Mouse (Mus musculus) liver, embryonic 12.5 days (tissue): ENCODE results near the gene Ap5s1. TPM values are rescaled to one million over a fixed set of nuclear protein-coding genes. Genes with fewer than 3 reads are reported as not detected.

Experiments used
- ATAC-seq: fragments of 200-750 bp; cut with Nextera tagmentation; 2 replicates; pipeline ENCODE4 v1.8.0; 2017; ENCODE audit warnings: moderate number of reproducible peaks, mild to moderate bottlenecking, moderate library complexity
- H3K27ac ChIP-seq: fragments of 300-500 bp; sonication (generic); 2 replicates; pipeline ENCODE4 v1.5.1; 2016; ENCODE audit warnings: mild to moderate bottlenecking
- H3K27me3 ChIP-seq: fragments of 300-500 bp; sonication (generic); replicated peaks from 2 replicates; pipeline ENCODE4 v1.6.1; 2016; ENCODE audit warnings: mild to moderate bottlenecking, moderate library complexity
- H3K36me3 ChIP-seq: fragments of 300-500 bp; sonication (generic); 2 replicates; pipeline ENCODE4 v1.6.1; 2016; ENCODE audit warnings: mild to moderate bottlenecking, moderate library complexity
- H3K4me1 ChIP-seq: fragments of 300-500 bp; sonication (generic); 2 replicates; pipeline ENCODE4 v1.6.1; 2016
- H3K4me2 ChIP-seq: fragments of 300-500 bp; sonication (generic); 2 replicates; pipeline ENCODE4 v1.6.1; 2016; ENCODE audit warnings: mild to moderate bottlenecking, moderate library complexity
- H3K4me3 ChIP-seq: fragments of 300-500 bp; sonication (generic); 2 replicates; pipeline ENCODE4 v1.5.1; 2016; ENCODE audit warnings: mild to moderate bottlenecking, moderate library complexity
- H3K9ac ChIP-seq: fragments of 300-500 bp; sonication (generic); 2 replicates; pipeline ENCODE4 v1.6.1; 2016; ENCODE audit warnings: mild to moderate bottlenecking, moderate library complexity
- H3K9me3 ChIP-seq: fragments of 300-500 bp; sonication (generic); replicated peaks from 2 replicates; pipeline ENCODE4 v1.6.1; 2016; ENCODE audit warnings: mild to moderate bottlenecking, moderate library complexity
- WGBS: fragments of 180-500 bp; shearing (Covaris S2); methylation state at CpG from one replicate; pipeline ENCODE4 v1.1.7; 2016; ENCODE audit not compliant: insufficient replicate concordance; 5-methylcytosine and 5-hydroxymethylcytosine counted together
- polyA plus RNA-seq: library from polyadenylated mRNA; unstranded; fragments of >200 nt; fragmentation: Nextera tagmentation; extraction: Ambion mirVana; gene quantifications from 2 replicates; pipeline ENCODE4 v1.2.1, GENCODE M21; 2016

Ap5s1 gene
- polyA plus RNA-seq, 1 experiment from 2014 or later = 17.0 TPM

GRCm38 (mm10) chr2:131175286-131175944 is 31.5 kb upstream of the Ap5s1 start:
- Histone ChIP-seq H3K36me3 (peaks cover 27% of the 10 kb centered on the region), H3K4me1 (peaks cover 71% of the 10 kb centered on the region), H3K4me3 (no peak overlapping the region), H3K9me3 (no peaks in the 10 kb centered on the region), H3K9ac (no peak overlapping the region), H3K4me2 (no peak overlapping the region), H3K27ac (no peak overlapping the region; the same call in 1 of the 2 replicates), H3K27me3 (peaks cover 41% of the 10 kb centered on the region)
- no peak for ATAC-seq
- 78% methylated on average over 3 of the region's 3 CpGs for WGBS

- H3K4me3 ChIP-seq = no peak overlapping the region
Observed at GRCm38 (mm10) chr2:131175945-131176309, 31.0 kb upstream of the Ap5s1 start.

GRCm38 (mm10) chr2:131176491-131176890 is 30.4 kb upstream of the Ap5s1 start:
- Histone ChIP-seq H3K4me2 (peak overlapping the region; percentile 98; the same call in 1 of the 2 replicates), H3K4me3 (no peak overlapping the region), H3K27ac (0 out of 2 replicates have a peak overlapping the region, but pooled peaks have one; percentile 8), H3K9me3 (no peaks in the 10 kb centered on the region), H3K36me3 (peaks cover 27% of the 10 kb centered on the region), H3K9ac (no peak overlapping the region), H3K4me1 (peaks cover 71% of the 10 kb centered on the region), H3K27me3 (peaks cover 31% of the 10 kb centered on the region)
- ATAC-seq = no peak
- 68% methylated on average over 5 of the region's 5 CpGs for WGBS

More at GRCm38 (mm10) chr2:131175945-131176309, 31.0 kb upstream of the Ap5s1 start:
- H3K9ac ChIP-seq = no peak overlapping the region
- WGBS = 90% methylated on average over 1 of the region's 1 CpGs
- no peak for ATAC-seq
- H3K4me2 ChIP-seq = no peak overlapping the region
- peaks cover 27% of the 10 kb centered on the region for H3K36me3 ChIP-seq
- peaks cover 36% of the 10 kb centered on the region for H3K27me3 ChIP-seq
- H3K27ac ChIP-seq = no peak overlapping the region; the same call in 1 of the 2 replicates
- no peaks in the 10 kb centered on the region for H3K9me3 ChIP-seq
- peaks cover 73% of the 10 kb centered on the region for H3K4me1 ChIP-seq

DNA sequence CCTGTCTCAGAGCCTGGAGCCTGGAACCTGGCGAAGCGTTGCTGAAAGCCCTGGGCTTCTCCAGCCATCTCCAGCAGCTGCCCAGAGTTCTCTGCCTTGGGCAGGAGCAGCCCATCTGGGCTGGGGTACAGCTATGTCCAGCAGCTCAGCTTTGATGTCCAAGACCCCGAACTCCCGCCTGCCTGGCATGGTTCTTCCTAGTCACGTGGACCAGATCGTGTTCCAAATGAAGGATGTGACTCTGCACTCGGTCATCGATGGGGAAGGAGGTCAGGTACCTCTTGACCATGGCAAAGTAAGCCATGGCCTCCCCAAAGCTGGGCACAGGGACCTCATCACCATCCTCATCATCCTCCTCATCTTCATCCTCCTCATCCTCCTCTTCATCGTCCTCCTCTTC is 28.9 kb upstream of the Ap5s1 start:
- Histone ChIP-seq H3K4me2 (peak overlapping the region; percentile 98), H3K27me3 (peaks cover 16% of the 10 kb centered on the region), H3K9ac (peak overlapping the region; percentile 90), H3K4me1 (peaks cover 56% of the 10 kb centered on the region), H3K9me3 (no peaks in the 10 kb centered on the region), H3K4me3 (peak overlapping the region; percentile 75), H3K27ac (peak overlapping the region; percentile 21; the same call in 1 of the 2 replicates), H3K36me3 (peaks cover 27% of the 10 kb centered on the region)
- ATAC-seq = no peak
- 84% methylated on average over 9 of the region's 9 CpGs for WGBS

GRCm38 (mm10) chr2:131178828-131179245 is 28.0 kb upstream of the Ap5s1 start:
- H3K4me2 ChIP-seq = peak overlapping the region; percentile 98
- ATAC-seq = no peak
- peak overlapping the region; percentile 90 for H3K9ac ChIP-seq
- WGBS = 45% methylated on average over 26 of the region's 26 CpGs
- H3K27ac ChIP-seq = peak overlapping the region; percentile 83
- H3K27me3 ChIP-seq = peaks cover 7% of the 10 kb centered on the region
- peak overlapping the region; percentile 75 for H3K4me3 ChIP-seq
- no peaks in the 10 kb centered on the region for H3K9me3 ChIP-seq
- H3K36me3 ChIP-seq = peaks cover 27% of the 10 kb centered on the region
- peaks cover 56% of the 10 kb centered on the region for H3K4me1 ChIP-seq

- Histone ChIP-seq H3K36me3 (peaks cover 27% of the 10 kb centered on the region), H3K4me1 (peaks cover 52% of the 10 kb centered on the region), H3K27ac (peak overlapping the region; percentile 83), H3K4me3 (peak overlapping the region; percentile 75), H3K4me2 (peak overlapping the region; percentile 98), H3K27me3 (peaks cover 2% of the 10 kb centered on the region; the same call in 1 of the 2 replicates), H3K9me3 (no peaks in the 10 kb centered on the region), H3K9ac (peak overlapping the region; percentile 90)
- WGBS = 1% methylated on average over 67 of the region's 67 CpGs
- ATAC-seq = peak; percentile 65
Observed at GRCm38 (mm10) chr2:131179246-131179886, 27.5 kb upstream of the Ap5s1 start.

DNA sequence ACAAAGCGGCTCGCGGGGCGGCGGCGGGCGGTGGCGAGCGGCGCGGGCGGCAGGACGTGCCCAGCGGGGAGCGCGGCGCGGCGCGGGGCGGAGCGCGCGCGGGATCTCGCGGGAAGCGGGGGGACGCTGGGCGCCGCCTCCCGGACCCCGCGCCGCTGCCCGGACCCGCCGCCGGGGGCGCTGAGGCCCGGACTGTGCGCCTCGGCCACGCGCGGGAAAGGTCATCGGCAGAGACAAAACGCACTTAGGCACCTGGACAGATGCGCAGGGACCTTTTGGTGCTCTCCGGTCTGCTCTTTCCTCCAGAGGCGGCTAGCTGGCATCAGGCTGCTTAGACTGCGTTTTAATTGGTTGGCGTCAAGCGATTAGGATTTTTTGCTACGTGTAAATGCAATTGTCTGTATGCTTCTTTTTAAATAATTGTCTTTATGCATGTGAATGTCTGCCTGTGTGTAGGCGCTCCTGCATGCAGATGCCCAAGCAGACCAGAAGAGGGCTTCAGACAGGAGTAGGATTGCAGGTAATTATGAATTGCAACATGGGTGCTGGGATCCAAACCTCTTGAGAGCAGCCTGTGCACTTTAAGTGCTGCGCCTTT is 26.8 kb upstream of the Ap5s1 start, which contains the start of gene Cenpb:
Gene Cenpb (minus strand): TSS at position 78 of the 598 bp plus-strand sequence.
- Histone ChIP-seq H3K27ac (peak within 1 kb of the TSS; percentile 83), H3K27me3 (0 out of 2 replicates have a peak, but pooled peaks cover 2% of the 10 kb centered on the region), H3K9me3 (no peaks in the 10 kb centered on the region), H3K4me2 (peak within 1 kb of the TSS; percentile 98), H3K4me3 (peak within 1 kb of the TSS; percentile 75), H3K36me3 (peaks cover 27% of the 10 kb centered on the region), H3K9ac (peak within 1 kb of the TSS; percentile 90), H3K4me1 (peaks cover 45% of the 10 kb centered on the region)
- 3% methylated on average over 37 of the region's 57 CpGs for WGBS
- ATAC-seq = peak; percentile 83

GRCm38 (mm10) chr2:131186343-131186742 is 20.5 kb upstream of the Ap5s1 start:
- Histone ChIP-seq H3K27ac (peak overlapping the region; percentile 94), H3K4me2 (peak overlapping the region; percentile 91), H3K4me3 (peak overlapping the region; percentile 90), H3K4me1 (peaks cover 55% of the 10 kb centered on the region), H3K27me3 (peaks cover 9% of the 10 kb centered on the region), H3K36me3 (peaks cover 33% of the 10 kb centered on the region), H3K9ac (peak overlapping the region; percentile 97), H3K9me3 (no peaks in the 10 kb centered on the region)
- peak; percentile 11 for ATAC-seq
- WGBS = 4% methylated on average over 14 of the region's 14 CpGs

- Histone ChIP-seq H3K27ac (peak within 1 kb of the TSS; percentile 94), H3K27me3 (peaks cover 9% of the 10 kb centered on the region), H3K9ac (peak within 1 kb of the TSS; percentile 97), H3K4me1 (peaks cover 55% of the 10 kb centered on the region), H3K36me3 (peaks cover 39% of the 10 kb centered on the region), H3K4me2 (peak within 1 kb of the TSS; percentile 91), H3K9me3 (no peaks in the 10 kb centered on the region), H3K4me3 (peak within 1 kb of the TSS; percentile 90)
- ATAC-seq = peak; percentile 91
- 2% methylated on average over 42 of the region's 43 CpGs for WGBS
Observed at GRCm38 (mm10) chr2:131186771-131187601, 19.9 kb upstream of the Ap5s1 start, which contains the start of the genes Cdc25b and Spef1. TSS of gene Cdc25b (plus strand) at chr2:131186949. TSS of gene Spef1 (minus strand) at chr2:131187282.

- peak overlapping the region; percentile 94 for H3K27ac ChIP-seq
Observed at GRCm38 (mm10) chr2:131187602-131187922, 19.3 kb upstream of the Ap5s1 start.

DNA sequence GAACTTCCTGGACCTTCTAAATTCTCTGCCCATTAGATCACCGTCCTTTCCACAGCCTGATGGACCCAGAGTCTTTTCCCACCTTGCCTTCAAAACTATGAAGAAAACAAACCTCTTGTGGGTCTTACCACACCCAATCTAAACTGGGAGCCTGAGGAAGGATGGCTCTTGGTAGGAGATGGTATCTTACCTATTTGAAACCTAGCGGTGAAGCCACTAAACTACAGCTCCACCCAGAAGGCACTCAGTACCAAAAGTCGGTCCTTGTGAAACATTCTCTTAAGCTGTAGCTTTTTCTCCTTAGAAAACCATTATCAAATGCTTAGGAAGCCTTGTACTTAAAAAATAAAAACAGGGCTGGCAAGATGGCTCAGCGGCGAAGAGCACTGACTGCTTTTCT is 18.6 kb upstream of the Ap5s1 start:
- peak overlapping the region; percentile 90 for H3K4me3 ChIP-seq
- H3K4me1 ChIP-seq = peaks cover 55% of the 10 kb centered on the region
- peak overlapping the region; percentile 97 for H3K9ac ChIP-seq
- H3K27ac ChIP-seq = peak overlapping the region; percentile 94
- no peaks in the 10 kb centered on the region for H3K9me3 ChIP-seq
- WGBS = 66% methylated on average over 5 of the region's 5 CpGs
- H3K4me2 ChIP-seq = peak overlapping the region; percentile 91
- ATAC-seq = no peak
- H3K27me3 ChIP-seq = peaks cover 9% of the 10 kb centered on the region
- H3K36me3 ChIP-seq = peaks cover 53% of the 10 kb centered on the region

More at GRCm38 (mm10) chr2:131187602-131187922, 19.3 kb upstream of the Ap5s1 start:
- H3K36me3 ChIP-seq = peaks cover 45% of the 10 kb centered on the region
- H3K27me3 ChIP-seq = peaks cover 9% of the 10 kb centered on the region
- H3K4me2 ChIP-seq = peak overlapping the region; percentile 91
- H3K4me3 ChIP-seq = peak overlapping the region; percentile 90
- peak overlapping the region; percentile 97 for H3K9ac ChIP-seq
- WGBS = 26% methylated on average over 3 of the region's 3 CpGs
- ATAC-seq = no peak
- H3K4me1 ChIP-seq = peaks cover 55% of the 10 kb centered on the region
- no peaks in the 10 kb centered on the region for H3K9me3 ChIP-seq
